Mouse (Mus musculus): ENCODE measurements around the gene Zfp583.

- TF ChIP-seq CTCF (IDR thresholded peaks at IDR 0.05; ENCODE audit: low read depth), result no peak
- TF ChIP-seq EP300 (optimal IDR thresholded peaks at IDR 0.05), result no peak
Observed at GRCm38 (mm10) chr7:6358121-6358520, 27.0 kb upstream of the Zfp583 start.
